Mouse (Mus musculus) left cerebral cortex, postnatal 10 days (tissue): ENCODE measurements around the gene Duoxa2. TPM values are rescaled to one million over a fixed set of nuclear protein-coding genes. Genes with fewer than 3 reads are reported as not detected.

Source experiments
- DNase-seq, 2 experiments: peaks; one replicate each; pipeline ENCODE4 v3.0.0; 2021 to 2022; ENCODE audit warnings: low spot score in 2 of 2, mixed read lengths in 1 of 2; ENCODE audit errors: extremely low spot score in 1 of 2
- intact Hi-C: fragments of 180-260 bp; cut with DNase I; formaldehyde crosslinking; loops from one replicate; pipeline ENCODE4 v1.15.1; 2025
- total RNA-seq, 2 experiments: library from RNA; stranded (reverse); gene quantifications; 2 replicates each; pipeline ENCODE4 v1.2.3; 2021

Gene Duoxa2
- total RNA-seq, result under 1 TPM; 0.22 to 0.34 TPM

GRCm38 (mm10) chr2:122298596-122299490, at the start of gene Duoxa2:
Gene Duoxa2 (plus strand): TSS chr2:122298900.
- DNase-seq, result no peak
- intact Hi-C loops, result no loop called here

DNA sequence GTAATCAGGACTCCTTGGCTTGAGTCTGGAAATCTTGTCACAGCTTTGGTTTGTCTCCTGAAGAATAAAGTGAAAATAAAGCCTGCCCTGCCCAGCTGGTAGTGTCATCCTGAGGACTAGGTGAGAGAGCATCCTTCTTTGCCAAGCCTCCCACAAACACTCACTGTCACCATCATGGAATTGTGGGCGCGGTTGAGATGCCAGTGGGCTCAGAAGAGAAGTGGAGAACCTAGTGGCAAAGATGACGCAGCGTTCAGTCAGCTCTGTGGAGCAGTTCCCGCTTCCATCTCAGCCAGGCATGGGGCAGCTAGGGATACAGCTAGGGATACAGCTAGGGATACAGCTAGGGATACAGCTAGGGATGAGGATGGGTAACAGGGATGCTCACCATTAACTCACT, 42.7 kb upstream of the Duoxa2 start:
- no peak for DNase-seq
- intact Hi-C loops, result no loop called here

- intact Hi-C loops, result no loop called here
- DNase-seq, result no peak
Observed at GRCm38 (mm10) chr2:122260729-122261128, 38.0 kb upstream of the Duoxa2 start.

GRCm38 (mm10) chr2:122264690-122265089, 34.0 kb upstream of the Duoxa2 start:
- intact Hi-C loops, result no loop called here
- no peak for DNase-seq

DNA sequence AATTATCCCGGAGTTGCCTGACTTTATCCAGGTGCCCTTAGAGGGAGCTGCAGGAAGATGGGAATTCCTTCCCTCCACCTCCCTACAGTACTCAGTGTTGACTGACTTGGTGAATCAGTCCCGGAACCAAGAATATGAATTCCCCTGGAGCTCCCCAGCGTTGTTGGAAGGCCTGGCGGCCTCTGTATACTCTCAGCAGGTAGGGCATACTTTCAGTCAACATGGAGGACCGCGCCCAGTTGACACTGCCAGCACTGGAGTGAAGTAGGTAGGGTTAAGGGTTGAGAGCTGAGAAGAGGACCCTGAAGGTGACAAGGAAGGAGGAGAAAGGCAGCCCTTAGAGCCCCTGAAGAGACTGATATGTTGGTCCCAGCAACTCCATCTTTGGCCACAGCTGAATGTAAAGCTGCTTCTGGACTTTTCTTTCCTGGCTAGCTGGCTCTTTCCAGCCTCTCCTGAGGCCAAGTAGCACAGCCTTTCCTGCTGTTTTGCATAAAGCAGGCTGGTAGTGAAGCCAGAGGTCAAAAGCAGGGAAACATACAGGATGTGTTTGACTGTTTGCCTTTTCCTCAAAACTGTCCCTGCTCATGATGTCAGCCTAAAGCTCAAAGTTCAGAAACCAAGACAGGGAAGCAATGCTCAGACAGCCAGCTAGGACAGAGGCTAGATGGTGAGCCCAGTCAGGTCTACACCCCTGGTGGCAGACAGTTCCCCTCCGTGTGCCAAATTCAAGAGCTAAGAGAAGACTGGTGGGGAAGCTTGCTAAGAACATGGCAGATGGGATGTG, 32.1 kb upstream of the Duoxa2 start:
- intact Hi-C loops, result no loop called here
- DNase-seq, result no peak

DNA sequence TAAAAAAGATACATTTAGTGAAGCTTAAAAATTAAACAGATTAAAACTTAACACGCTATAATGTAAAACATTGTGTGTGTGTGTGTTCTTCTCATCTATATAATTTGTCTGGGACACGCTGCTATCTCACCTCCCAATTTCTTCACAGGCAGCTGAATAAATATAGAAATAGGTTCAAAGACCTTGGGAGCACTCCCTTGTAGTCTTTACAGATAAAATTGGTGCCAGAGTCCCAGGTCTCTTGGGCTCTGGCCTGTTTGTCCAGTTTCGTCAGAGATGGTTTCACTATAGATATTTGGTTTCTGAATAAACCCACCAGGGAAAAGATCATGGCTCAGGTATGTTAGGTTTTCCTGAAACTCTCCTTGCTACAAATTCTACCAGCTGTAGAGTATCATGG, 19.9 kb upstream of the Duoxa2 start:
- DNase-seq, result no peak
- intact Hi-C loops, result no loop called here

DNA sequence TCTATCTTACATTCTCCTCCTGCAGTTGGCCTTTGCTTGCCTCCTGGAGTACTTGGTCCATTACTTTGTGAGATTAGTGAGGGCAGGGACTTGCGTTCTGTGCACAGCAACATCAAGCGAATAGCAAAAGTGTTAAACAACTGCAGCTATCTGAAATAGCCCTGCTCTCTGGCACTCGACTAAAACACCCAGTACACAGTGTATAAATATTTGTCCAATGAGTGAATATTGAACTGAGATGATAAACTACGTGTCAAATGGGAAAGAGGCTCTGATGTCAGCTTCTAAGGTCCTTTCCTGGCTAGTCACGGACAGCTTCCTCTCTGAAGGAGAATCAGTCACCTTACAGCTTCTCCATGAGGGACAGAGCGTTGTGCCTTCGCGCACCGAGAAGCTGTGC, 14.6 kb upstream of the Duoxa2 start:
- intact Hi-C loops, result no loop called here
- no peak for DNase-seq

- intact Hi-C loops, result no loop called here
Observed at GRCm38 (mm10) chr2:122286137-122286536, 12.6 kb upstream of the Duoxa2 start.

GRCm38 (mm10) chr2:122294916-122295315, 3.8 kb upstream of the Duoxa2 start:
- DNase-seq, result no peak
- intact Hi-C loops, result no loop called here

More at GRCm38 (mm10) chr2:122286137-122286536, 12.6 kb upstream of the Duoxa2 start:
- DNase-seq, result no peak

DNA sequence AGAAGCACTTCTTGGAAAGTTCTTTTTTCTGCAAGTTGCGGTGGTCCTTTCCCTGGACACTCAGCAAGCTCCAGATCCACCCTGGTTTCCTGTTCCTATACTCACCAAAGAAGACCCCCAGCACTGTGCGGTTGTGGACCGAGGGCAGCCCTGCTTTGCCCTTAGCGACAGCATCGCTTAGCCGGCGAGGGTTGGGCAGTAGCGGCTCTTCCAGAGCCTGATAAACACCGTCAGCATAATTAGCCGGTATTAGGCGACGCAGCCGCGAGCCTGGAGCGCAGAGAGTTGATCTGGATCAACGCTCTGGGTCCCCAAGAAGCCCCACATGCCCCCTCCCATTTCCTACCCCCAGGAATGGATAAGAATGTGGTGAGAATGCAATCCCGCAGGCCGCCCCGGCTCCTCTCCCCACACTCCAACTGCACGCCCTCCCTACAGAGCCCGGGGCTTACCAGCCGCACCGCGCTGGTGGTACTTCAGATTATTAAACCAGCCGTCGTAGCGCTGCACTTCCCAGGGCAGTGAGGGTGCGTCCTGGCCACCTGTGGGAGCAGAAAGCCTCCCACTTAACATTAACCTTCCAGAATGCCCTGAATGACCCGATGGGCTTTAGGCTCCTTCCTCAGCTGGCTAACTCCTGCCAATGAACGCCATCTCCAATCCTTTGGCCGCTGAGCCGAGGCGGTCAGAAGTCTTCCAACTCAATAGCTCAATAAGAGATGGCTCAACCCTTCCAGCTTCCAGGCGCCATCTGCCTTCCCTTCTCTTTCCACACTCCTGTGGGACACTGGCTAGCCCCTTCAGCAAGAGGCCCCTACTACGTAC, 1.2 kb upstream of the Duoxa2 start:
- intact Hi-C loops, result no loop called here

DNA sequence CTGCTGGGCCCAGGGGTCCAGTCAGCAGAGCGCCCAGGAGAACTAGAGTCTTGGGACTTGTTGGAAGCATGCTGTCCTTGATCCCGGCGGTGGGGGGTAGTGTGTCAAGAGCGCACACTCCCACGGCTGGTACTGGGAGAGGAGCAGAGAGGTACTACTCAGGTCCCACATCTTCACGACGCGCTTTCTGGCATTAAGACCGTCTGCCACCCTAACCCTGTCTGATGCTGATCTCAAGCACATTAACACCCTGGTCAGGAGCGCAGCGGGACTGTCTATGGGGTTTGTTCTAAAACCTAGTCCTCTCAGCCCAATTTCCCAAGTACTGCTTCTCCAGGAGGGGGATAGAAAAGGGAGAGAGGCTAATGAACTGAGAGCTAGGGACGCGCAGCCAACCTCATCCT, 602 bp upstream of the Duoxa2 start, which contains the start of gene Duox2:
Gene Duox2, minus strand, starts transcription at position 354 of the 404 bp plus-strand sequence.
- intact Hi-C loops, result no loop called here
- no peak for DNase-seq

More for the DNA sequence above, 1.2 kb upstream of the Duoxa2 start:
- no peak for DNase-seq

GRCm38 (mm10) chr2:122299911-122300655, 1.4 kb downstream of the Duoxa2 start:
- no peak for DNase-seq
- intact Hi-C loops, result loop anchor here (5.0 to 10.0 kb wide), 2 partner anchors 108 to 255 kb away; no protein-coding TSS in a partner anchor

DNA sequence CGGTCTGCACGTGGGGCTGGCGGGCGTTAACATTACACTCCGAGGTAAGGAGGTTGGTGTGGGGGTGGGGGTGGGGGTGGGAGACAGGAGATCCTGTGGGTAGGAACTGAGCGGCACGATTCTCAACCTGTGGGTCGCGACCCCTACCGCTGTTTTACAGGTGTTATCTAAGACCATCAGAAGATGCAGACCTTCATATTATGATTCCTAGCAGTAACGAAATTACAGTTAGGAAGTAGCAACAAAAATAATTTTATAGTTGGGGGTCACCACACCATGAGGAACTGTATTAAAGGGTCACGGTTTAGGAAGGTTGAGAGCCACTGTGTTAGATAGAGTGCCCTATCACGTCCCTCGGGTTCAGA, 1.9 kb downstream of the Duoxa2 start:
- intact Hi-C loops, result loop anchor here (5.0 to 10.0 kb wide), 2 partner anchors 108 to 254 kb away; no protein-coding TSS in a partner anchor
- DNase-seq, result no peak

DNA sequence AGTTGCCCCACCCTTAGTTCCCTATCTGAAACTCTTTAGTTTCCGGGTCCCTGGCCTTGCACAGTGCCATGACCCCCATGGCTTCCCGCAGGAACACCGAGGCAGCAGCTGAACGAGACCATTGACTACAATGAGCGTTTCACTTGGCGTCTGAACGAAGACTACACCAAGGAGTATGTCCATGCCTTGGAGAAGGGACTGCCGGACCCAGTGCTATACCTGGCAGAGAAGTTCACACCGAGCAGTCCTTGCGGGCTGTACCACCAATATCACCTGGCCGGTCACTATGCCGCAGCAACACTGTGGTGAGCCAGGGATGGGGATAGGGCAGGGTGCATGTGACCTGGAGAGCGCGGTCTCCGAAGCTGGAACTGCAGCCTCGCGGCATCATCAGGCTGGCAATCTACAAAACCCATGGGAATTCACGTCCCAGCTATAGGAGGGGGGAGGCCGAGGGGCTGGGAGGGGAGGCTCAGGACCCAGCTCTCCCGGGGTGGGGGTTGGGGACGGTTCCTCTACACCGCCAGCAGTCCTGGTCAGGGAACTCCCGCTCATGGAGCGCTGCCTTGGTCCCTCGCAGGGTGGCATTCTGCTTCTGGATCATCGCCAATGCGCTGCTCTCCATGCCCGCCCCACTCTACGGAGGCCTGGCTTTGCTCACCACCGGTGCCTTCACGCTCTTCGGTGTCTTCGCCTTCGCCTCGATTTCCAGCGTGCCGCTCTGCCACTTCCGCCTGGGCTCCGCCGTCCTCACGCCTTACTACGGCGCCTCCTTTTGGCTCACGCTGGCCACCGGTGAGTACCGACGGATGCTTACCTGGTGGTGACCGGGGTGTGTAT, 2.6 kb downstream of the Duoxa2 start:
- intact Hi-C loops, result loop anchor here (5.0 to 10.0 kb wide), 2 partner anchors 109 to 254 kb away; no protein-coding TSS in a partner anchor
- peak in 1 of 2 experiments; percentile 64 for DNase-seq

DNA sequence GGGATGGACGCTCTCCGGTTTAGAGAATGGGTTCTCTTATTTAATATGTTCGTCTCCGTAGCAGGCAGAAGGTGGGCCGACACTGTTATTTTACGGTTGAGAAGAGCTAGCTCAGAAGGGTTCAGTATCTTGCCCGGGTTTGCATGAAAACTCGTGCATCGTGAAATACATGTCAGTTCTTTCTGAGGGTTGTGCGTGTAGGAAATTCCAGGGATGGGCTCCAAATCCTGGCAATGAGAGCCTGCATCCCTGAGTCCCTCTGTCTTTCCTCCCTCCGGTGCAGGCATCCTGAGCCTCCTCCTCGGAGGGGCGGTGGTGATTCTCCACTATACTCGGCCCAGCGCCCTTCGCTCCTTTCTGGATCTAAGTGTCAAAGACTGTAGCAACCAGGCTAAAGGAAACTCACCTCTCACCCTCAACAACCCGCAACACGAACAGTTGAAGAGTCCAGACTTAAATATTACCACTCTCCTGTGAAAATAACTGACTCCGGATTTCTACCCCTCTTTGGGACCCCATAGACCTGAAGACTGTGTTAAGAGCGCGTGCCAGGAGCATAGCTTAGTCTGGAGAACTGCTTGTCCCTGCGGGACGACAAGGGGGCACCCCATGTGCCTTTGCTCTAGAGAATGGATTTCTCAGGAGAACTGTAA, 3.3 kb downstream of the Duoxa2 start:
- DNase-seq, result no peak
- intact Hi-C loops, result loop anchor here (5.0 to 10.0 kb wide), 2 partner anchors 110 to 253 kb away; no protein-coding TSS in a partner anchor

GRCm38 (mm10) chr2:122302574-122303241, 4.0 kb downstream of the Duoxa2 start:
- intact Hi-C loops, result loop anchor here (5.0 to 10.0 kb wide), 2 partner anchors 110 to 252 kb away; no protein-coding TSS in a partner anchor
- DNase-seq, result peak; percentile 51 to 67
